Mouse (Mus musculus) layer of hippocampus, adult 2 months (tissue): ENCODE results near the gene Ascl3. TPM values are rescaled to one million over a fixed set of nuclear protein-coding genes. Genes with fewer than 3 reads are reported as not detected.
A peak's percentile ranks its signal among the peaks of the same experiment; 100 is the strongest.

Experiments
- DNase-seq, 2 experiments: peaks; one replicate each; pipeline ENCODE4 v3.0.0; 2022; ENCODE audit warnings: low spot score in 2 of 2
- H3K27ac ChIP-seq: fragments of 200-600 bp; 2 replicates; pipeline ENCODE4 v1.8.1; 2022
- H3K4me3 ChIP-seq: fragments of 200-600 bp; 2 replicates; pipeline ENCODE4 v1.8.1; 2022; ENCODE audit warnings: mild to moderate bottlenecking
- CTCF ChIP-seq: fragments of 200-600 bp; conservative IDR thresholded peaks from 2 replicates; pipeline ENCODE4 v1.8.1; 2022; ENCODE audit warnings: antibody characterized with exemption, mild to moderate bottlenecking, moderate library complexity
- long read RNA-seq, 2 experiments: library from polyadenylated mRNA; stranded (forward); transcript quantifications; one replicate each; pipeline ENCODE4 v2.0.0; 2021; ENCODE audit warnings: borderline mapping rate in 2 of 2
- total RNA-seq, 2 experiments: library from RNA; stranded (reverse); gene quantifications; 2 replicates each; pipeline ENCODE4 v1.2.3; 2021

The Ascl3 gene
- total RNA-seq = not detected
- long read RNA-seq, experiment 1 = 0 reads
- long read RNA-seq, experiment 2 = 0 reads

- no peak within 1 kb of the TSS for H3K27ac ChIP-seq
- H3K4me3 ChIP-seq = no peak within 1 kb of the TSS
- DNase-seq = no peak
- TF ChIP-seq CTCF = no peak
Measured at GRCm38 (mm10) chr7:109731626-109732025, at the start of gene Ascl3. Gene Ascl3, minus strand, starts transcription at chr7:109731726.

DNA sequence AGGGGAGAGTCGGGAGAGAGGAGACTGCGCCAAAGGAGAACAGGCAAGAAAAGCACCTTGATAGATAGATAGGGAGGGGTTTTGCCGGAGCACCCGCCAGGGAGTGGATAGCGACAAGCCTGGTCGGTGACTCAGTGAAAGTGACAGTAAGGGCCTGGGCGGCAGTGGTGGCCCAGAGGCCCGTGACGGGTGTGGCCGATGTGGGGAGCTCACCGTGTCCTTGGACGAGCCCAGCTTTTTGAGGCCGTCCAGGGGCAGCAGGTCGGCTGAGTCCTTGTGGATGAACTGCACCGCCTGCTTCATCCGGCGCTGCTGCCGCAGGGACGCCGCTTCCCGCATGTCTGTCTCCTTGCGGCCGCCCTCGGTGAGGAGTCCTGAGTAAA lies 49.6 kb upstream of the Ascl3 start:
- H3K27ac ChIP-seq = peak overlapping the region; percentile 85
- no peak for DNase-seq
- no peak for TF ChIP-seq CTCF
- peak overlapping the region; percentile 53 for H3K4me3 ChIP-seq

DNA sequence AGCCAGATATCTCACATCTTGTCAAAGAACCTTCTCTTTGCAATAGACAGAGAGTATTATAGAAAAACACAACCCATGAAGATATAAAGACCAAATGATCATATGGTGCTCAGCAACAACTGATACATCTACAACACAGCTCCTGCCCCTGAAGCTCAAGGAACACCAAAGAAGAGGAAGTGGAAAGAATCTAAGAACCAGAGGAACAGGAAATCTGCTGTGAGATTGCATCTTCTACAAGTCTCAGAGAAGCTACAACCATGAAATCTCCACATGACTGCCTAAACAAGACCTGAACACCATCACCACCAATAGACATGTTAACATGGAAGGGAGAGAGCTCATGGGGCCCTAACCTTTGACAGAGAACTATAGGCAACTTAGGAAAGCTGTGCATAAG lies 40.7 kb upstream of the Ascl3 start:
- no peak for DNase-seq
- no peak for TF ChIP-seq CTCF
- no peak overlapping the region for H3K27ac ChIP-seq
- no peak overlapping the region for H3K4me3 ChIP-seq

DNA sequence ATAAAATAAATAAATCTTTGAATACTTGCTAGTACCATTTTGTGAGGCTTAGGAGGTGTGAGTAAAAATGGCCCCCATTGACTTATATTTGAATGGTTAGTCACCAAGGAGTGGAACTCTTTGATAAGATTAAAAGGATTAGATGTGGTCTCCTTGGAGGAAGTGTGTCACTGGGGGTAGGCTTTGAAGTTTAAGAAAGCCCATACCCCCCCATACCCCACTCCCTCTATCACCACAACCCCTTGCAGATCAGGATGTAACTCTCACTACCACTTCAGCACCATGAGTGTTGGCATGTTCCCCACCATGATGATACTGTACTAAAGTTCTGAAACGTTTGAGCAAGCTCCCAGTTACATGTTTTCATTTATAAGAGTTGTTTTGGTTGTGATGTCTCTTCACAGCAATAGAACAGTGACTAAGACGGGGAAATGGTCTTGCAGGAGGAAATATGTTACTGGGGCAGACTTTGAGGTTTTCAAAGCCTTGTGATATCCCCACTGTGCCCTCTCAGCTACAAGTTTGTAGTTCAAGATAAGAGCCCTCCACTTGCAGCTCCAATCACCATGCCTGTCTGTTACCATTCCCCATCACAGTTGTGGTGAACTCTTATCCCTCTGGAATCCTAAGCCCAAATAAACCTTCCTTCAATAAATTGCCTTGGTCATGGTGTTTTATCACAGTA lies 37.3 kb upstream of the Ascl3 start:
- TF ChIP-seq CTCF = no peak
- no peak overlapping the region for H3K27ac ChIP-seq
- H3K4me3 ChIP-seq = no peak overlapping the region
- no peak for DNase-seq

DNA sequence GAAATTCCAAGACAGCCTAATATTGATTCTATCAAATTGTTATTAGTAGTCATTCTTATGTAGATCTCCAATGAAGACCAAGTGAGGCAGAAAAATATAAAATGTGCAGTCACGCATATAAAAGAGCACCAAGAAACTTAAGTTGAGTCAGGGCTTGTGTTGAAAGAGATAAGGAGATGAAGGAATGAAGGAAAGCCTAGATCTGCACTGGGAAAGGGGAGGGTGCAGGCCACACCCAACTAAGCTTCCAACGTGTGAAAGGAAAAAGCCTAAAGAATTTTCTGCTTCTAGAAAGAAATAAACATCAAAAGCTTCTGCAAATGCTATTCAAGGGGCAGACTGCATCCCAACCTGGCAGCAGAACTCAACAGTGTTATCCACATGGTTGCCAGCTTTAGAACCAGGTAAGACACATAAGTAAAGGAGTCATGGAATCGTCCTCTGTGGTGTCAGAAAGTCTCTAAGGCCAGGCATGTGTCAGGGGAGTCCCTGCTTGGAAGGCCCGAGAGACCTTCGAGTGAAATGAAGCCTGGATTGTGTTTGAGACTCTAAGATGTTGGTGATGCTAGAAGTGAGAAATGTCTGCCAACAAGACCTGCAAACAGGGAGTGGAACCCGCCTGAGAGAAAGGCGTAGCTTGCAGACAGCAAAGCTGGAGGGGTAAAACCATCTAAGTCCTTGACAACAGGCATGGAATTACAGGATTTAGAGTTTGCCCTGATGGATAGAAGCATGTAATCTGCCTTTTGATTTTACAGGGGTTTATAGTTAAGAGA lies 36.2 kb upstream of the Ascl3 start:
- DNase-seq = no peak
- no peak for TF ChIP-seq CTCF
- no peak overlapping the region for H3K27ac ChIP-seq
- no peak overlapping the region for H3K4me3 ChIP-seq

DNA sequence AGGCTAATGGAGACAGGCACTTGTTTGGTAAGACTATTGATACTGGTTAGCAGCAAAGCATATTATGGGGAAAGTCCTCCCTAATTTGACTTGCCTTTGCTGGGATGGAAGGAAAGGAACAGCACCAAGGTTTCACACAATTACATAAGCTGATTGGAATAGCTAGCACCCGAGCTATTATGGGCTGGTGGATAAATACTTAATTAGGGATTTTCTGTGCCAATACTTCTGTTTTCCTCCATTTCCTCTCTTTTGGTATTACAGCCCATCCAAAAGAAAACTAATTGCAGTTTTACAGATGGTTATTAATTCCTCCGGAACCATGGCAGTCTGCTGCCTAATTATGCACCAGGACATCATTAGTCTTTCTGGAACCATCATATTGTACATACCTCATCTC lies 32.5 kb upstream of the Ascl3 start:
- H3K4me3 ChIP-seq = no peak overlapping the region
- H3K27ac ChIP-seq = peak overlapping the region; percentile 81
- no peak for DNase-seq
- TF ChIP-seq CTCF = no peak

DNA sequence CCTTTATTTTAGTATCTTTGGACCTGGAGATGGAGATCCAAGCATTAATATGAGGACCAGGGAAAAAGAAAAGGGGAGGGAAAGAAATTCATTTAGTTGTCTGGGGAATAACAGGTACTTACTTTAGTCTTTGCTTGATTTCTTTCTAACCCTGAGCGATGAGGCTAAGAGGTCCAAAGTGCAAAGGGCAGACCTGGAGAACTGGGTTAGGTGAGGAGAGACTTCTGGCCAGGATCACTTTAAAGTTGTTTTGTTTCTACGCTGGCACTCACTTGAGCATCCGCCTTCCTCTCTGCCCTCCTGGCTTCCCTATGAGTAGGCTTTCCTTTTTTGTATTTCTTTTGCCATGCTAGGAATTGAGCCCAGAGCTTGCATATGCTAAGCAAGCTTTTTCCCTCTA lies 24.8 kb upstream of the Ascl3 start:
- Histone ChIP-seq H3K4me3 (no peak overlapping the region), H3K27ac (no peak overlapping the region)
- TF ChIP-seq CTCF = no peak
- DNase-seq = no peak

- Histone ChIP-seq H3K4me3 (no peak overlapping the region), H3K27ac (peak overlapping the region; percentile 59)
- no peak for DNase-seq
- TF ChIP-seq CTCF = no peak
Measured at GRCm38 (mm10) chr7:109754034-109754433, 22.5 kb upstream of the Ascl3 start.

GRCm38 (mm10) chr7:109752008-109752925 lies 20.7 kb upstream of the Ascl3 start, which contains the start of gene Tmem9b:
Gene Tmem9b, minus strand, starts transcription at chr7:109752875.
- peak; percentile 46 for TF ChIP-seq CTCF
- H3K4me3 ChIP-seq = peak within 1 kb of the TSS; percentile 62
- peak; percentile 71 to 84 for DNase-seq
- H3K27ac ChIP-seq = peak within 1 kb of the TSS; percentile 98

GRCm38 (mm10) chr7:109751427-109752007 lies 20.0 kb upstream of the Ascl3 start:
- no peak for DNase-seq
- Histone ChIP-seq H3K27ac (peak overlapping the region; percentile 98), H3K4me3 (peak overlapping the region; percentile 62)
- TF ChIP-seq CTCF = no peak

DNA sequence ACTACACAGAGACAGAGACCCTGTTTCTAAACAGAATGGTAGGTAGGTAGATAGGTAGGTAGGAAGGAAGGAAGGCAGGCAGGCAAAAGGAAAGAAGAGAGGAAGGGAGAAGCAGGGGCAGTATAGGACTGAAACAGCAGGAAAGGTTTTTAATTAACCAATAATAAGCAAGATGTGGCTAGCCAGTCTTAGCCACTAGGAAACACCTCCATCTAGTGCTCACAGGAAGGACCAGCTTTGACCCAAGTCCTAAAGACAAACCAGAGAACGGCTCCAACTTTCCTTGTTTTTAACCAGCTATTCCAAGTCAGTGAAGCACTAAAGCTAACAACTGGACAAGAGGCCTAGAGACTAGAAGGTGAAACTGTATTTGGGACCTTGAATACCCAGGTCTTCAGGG lies 16.2 kb upstream of the Ascl3 start:
- no peak for DNase-seq
- no peak overlapping the region for H3K4me3 ChIP-seq

GRCm38 (mm10) chr7:109741703-109742102 lies 10.2 kb upstream of the Ascl3 start:
- no peak for DNase-seq
- no peak overlapping the region for H3K27ac ChIP-seq

More for the DNA sequence above, 16.2 kb upstream of the Ascl3 start:
- TF ChIP-seq CTCF = peak; percentile 67
- no peak overlapping the region for H3K27ac ChIP-seq

More at GRCm38 (mm10) chr7:109741703-109742102, 10.2 kb upstream of the Ascl3 start:
- TF ChIP-seq CTCF = no peak
- no peak overlapping the region for H3K4me3 ChIP-seq
